Mouse (Mus musculus): ENCODE measurements at regions not wholly inside any gene's neighbourhood (a gene's known extent, or its start where the extent isn't known, plus 50 kb on each side); places are given as distances from the start of the nearest gene placed in this dataset.
"Not testable (repeated sequence)": the region's sequence is repeated elsewhere in the genome, so short reads cannot be mapped to it uniquely, and the experiment has no call there.

- DNase-seq (ENCODE audit: low read depth): no peak
Measured at GRCm38 (mm10) chr3:9065892-9066291, 544.0 kb downstream of the Zfp704 start.

- DNase-seq (ENCODE audit: low read depth): no peak
Measured at GRCm38 (mm10) chr3:9064266-9065031, 545.4 kb downstream of the Zfp704 start.

GRCm38 (mm10) chr3:9063662-9064061 is 546.2 kb downstream of the Zfp704 start:
- DNase-seq (ENCODE audit: low read depth): no peak

- DNase-seq (ENCODE audit: low read depth): no peak
Measured at GRCm38 (mm10) chr3:9061396-9061795, 548.5 kb downstream of the Zfp704 start.

- DNase-seq (ENCODE audit: low read depth): not testable (repeated sequence)
Measured at GRCm38 (mm10) chr3:9057703-9058102, 552.2 kb downstream of the Zfp704 start.

GRCm38 (mm10) chr3:9056846-9057245 is 553.0 kb downstream of the Zfp704 start:
- no peak for DNase-seq (ENCODE audit: low read depth)

- DNase-seq (ENCODE audit: low read depth): no peak
Measured at GRCm38 (mm10) chr3:9055780-9056179, 554.1 kb downstream of the Zfp704 start.
